Mouse (Mus musculus) hindbrain, postnatal 0 days (tissue): Measurements from ENCODE around the gene Gm8660. TPM values are rescaled to one million over a fixed set of nuclear protein-coding genes. Genes with fewer than 3 reads are reported as not detected.
"Not testable (repeated sequence)": the region's sequence is repeated elsewhere in the genome, so short reads cannot be mapped to it uniquely, and the experiment has no call there.

Experiments
- ATAC-seq: fragments of 200-750 bp; cut with Nextera tagmentation; 2 replicates; pipeline ENCODE4 v1.8.0; 2017; ENCODE audit warnings: mild to moderate bottlenecking, moderate TSS enrichment, moderate library complexity
- DNase-seq: peaks from one replicate; pipeline ENCODE4 v3.0.0-alpha.2; 2015; ENCODE audit warnings: low spot score
- H3K27ac ChIP-seq: fragments of 300-500 bp; sonication (generic); 2 replicates; pipeline ENCODE4 v1.5.1; 2014; ENCODE audit warnings: mild to moderate bottlenecking
- H3K27me3 ChIP-seq: fragments of 300-500 bp; sonication (generic); 2 replicates; pipeline ENCODE4 v1.6.1; 2014; ENCODE audit warnings: low read length, mixed read lengths; ENCODE audit not compliant: insufficient read depth
- H3K36me3 ChIP-seq: fragments of 300-500 bp; sonication (generic); 2 replicates; pipeline ENCODE4 v1.6.1; 2014; ENCODE audit warnings: low read length, mixed read lengths; ENCODE audit not compliant: insufficient read depth
- H3K4me1 ChIP-seq: fragments of 300-500 bp; sonication (generic); 2 replicates; pipeline ENCODE4 v1.6.1; 2014; ENCODE audit warnings: antibody characterized with exemption, low read length, mixed read lengths; ENCODE audit not compliant: insufficient read depth
- H3K4me2 ChIP-seq: fragments of 300-500 bp; sonication (generic); 2 replicates; pipeline ENCODE4 v1.6.1; 2014; ENCODE audit warnings: low read depth, mild to moderate bottlenecking, low read length, moderate library complexity, mixed read lengths
- H3K4me3 ChIP-seq: fragments of 300-500 bp; sonication (generic); 2 replicates; pipeline ENCODE4 v1.5.1; 2014; ENCODE audit warnings: low read length
- H3K9ac ChIP-seq: fragments of 300-500 bp; sonication (generic); replicated peaks from 2 replicates; pipeline ENCODE4 v1.6.1; 2014; ENCODE audit warnings: mild to moderate bottlenecking, low read length, moderate library complexity, mixed read lengths
- H3K9me3 ChIP-seq: fragments of 300-500 bp; sonication (generic); 2 replicates; pipeline ENCODE4 v1.6.1; 2016; ENCODE audit warnings: low read length, mixed read lengths
- WGBS: fragments of 180-500 bp; shearing (Covaris S2); extraction: QIAGEN DNeasy Blood & Tissue Kit; methylation state at CpG from one replicate; pipeline ENCODE4 v1.1.7; 2014; 5-methylcytosine and 5-hydroxymethylcytosine counted together
- polyA plus RNA-seq: library from polyadenylated mRNA; unstranded; fragments of >200 nt; fragmentation: Nextera tagmentation; extraction: Ambion mirVana; gene quantifications from 2 replicates; pipeline ENCODE4 v1.2.1, GENCODE M21; 2015
- total RNA-seq: library from RNA; depleted of rRNA; stranded (reverse); fragments of >200 nt; gene quantifications from 2 replicates; pipeline ENCODE4 v1.2.3, GENCODE M21; 2014; rRNA removed

The Gm8660 gene
- total RNA-seq (not detected in 2 replicates), polyA plus RNA-seq (not detected in 2 replicates)

DNA sequence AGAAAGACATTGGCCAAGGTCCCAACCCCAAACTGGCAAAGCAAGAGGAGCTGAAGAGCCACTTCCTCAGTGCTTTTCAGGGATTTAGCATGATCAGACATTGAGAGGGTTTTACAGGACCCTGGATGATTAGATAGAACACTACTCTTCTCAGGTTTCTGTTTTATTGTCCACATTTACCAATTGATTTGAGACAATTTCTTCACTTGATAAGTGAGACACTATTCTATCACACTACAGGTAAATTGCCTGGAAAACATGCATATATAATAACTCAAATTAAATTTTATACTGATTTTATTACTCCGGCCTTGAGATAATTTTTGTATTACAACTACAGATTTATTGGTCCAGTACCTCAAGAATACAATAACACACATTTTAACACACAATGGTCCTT, at the start of gene Gm8660:
Gene Gm8660 (minus strand): TSS at position 101 of the 400 bp plus-strand sequence.
- not testable (repeated sequence) for H3K27me3 ChIP-seq, H3K9ac ChIP-seq, H3K36me3 ChIP-seq, H3K4me3 ChIP-seq, H3K4me1 ChIP-seq, H3K4me2 ChIP-seq, DNase-seq, H3K27ac ChIP-seq, ATAC-seq, H3K9me3 ChIP-seq
- WGBS: no CpG with 5 or more reads among the region's 1 CpGs

DNA sequence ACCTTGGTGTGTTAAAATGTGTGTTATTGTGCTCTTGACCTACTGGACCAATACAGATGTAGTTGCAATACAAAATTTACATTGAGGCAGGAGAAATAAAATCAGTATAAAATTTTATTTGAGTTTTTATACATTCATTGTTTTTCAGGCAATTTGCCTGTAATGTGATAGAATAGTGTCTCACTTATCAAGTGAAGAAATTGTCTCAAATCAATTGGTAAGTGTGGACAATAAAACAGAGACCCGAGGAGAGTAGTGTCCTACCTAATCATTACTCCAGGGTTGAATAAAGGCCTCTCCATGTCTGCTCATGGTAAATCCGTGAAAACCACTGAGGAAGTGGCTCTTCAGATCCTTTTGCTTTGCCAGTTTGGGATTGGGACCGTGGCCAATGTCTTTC, 42.4 kb upstream of the Gm8660 start, which contains the start of gene Vmn1r148:
Gene Vmn1r148 (plus strand): TSS at position 301 of the 400 bp plus-strand sequence.
- ATAC-seq, H3K9me3 ChIP-seq, H3K4me3 ChIP-seq, H3K4me2 ChIP-seq, H3K36me3 ChIP-seq, H3K27ac ChIP-seq, H3K4me1 ChIP-seq, H3K27me3 ChIP-seq, DNase-seq, H3K9ac ChIP-seq: not testable (repeated sequence)
- no CpG with 5 or more reads among the region's 3 CpGs for WGBS

DNA sequence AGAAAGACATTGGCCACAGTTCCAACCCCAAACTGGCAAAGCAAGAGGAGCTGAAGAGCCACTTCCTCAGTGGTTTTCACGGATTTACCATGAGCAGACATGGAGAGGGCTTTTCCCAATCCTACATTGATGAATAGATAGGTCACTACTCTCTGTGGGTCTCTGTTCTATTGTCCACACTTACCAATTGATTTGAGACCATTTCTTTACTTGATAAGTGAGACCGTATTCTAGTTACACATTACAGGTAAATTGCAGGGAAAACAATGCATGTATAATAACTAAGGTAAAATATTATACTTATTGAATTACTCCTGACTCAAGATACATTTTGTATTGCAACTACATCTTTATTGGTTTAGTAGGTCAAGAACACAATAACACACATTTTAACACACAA, 41.2 kb downstream of the Gm8660 start, which contains the start of gene Gm4187:
Gene Gm4187 (minus strand): TSS at position 101 of the 400 bp plus-strand sequence.
- not testable (repeated sequence) for H3K27me3 ChIP-seq, H3K9me3 ChIP-seq, H3K36me3 ChIP-seq, H3K27ac ChIP-seq, H3K9ac ChIP-seq, DNase-seq, H3K4me2 ChIP-seq, H3K4me3 ChIP-seq, H3K4me1 ChIP-seq, ATAC-seq
- no CpG with 5 or more reads among the region's 2 CpGs for WGBS

Other genes with a start within 250 kb of the Gm8660 start
- gene Gm10666, start 236.3 kb downstream of the Gm8660 start, total RNA-seq: not detected in 2 replicates
- not detected in 2 replicates for gene Gm10666, start 236.3 kb downstream of the Gm8660 start, polyA plus RNA-seq
- gene Vmn1r142, start 207.0 kb downstream of the Gm8660 start, total RNA-seq: not detected in 2 replicates
- gene Vmn1r142, start 207.0 kb downstream of the Gm8660 start, polyA plus RNA-seq: not detected in 2 replicates
- gene Vmn1r143, start 181.7 kb downstream of the Gm8660 start, total RNA-seq: not detected in 2 replicates
- not detected in 2 replicates for gene Vmn1r143, start 181.7 kb downstream of the Gm8660 start, polyA plus RNA-seq
- not detected in 2 replicates for gene Gm8653, start 169.8 kb downstream of the Gm8660 start, total RNA-seq
- gene Gm8653, start 169.8 kb downstream of the Gm8660 start, polyA plus RNA-seq: not detected in 2 replicates
- not detected in 2 replicates for gene Gm8453, start 141.6 kb downstream of the Gm8660 start, total RNA-seq
- not detected in 2 replicates for gene Gm8453, start 141.6 kb downstream of the Gm8660 start, polyA plus RNA-seq
- gene Gm4187, start 41.3 kb downstream of the Gm8660 start, total RNA-seq: not detected in 2 replicates
- gene Gm4187, start 41.3 kb downstream of the Gm8660 start, polyA plus RNA-seq: not detected in 2 replicates
- gene Vmn1r148, start 42.5 kb upstream of the Gm8660 start, total RNA-seq: not detected in 2 replicates
- gene Vmn1r148, start 42.5 kb upstream of the Gm8660 start, polyA plus RNA-seq: not detected in 2 replicates
- not detected in 2 replicates for gene Vmn1r149, start 67.2 kb upstream of the Gm8660 start, total RNA-seq
- gene Vmn1r149, start 67.2 kb upstream of the Gm8660 start, polyA plus RNA-seq: not detected in 2 replicates
- not detected in 2 replicates for gene Gm10665, start 93.0 kb upstream of the Gm8660 start, total RNA-seq
- not detected in 2 replicates for gene Gm10665, start 93.0 kb upstream of the Gm8660 start, polyA plus RNA-seq
- not detected in 2 replicates for gene Vmn1r151, start 128.6 kb upstream of the Gm8660 start, total RNA-seq
- gene Vmn1r151, start 128.6 kb upstream of the Gm8660 start, polyA plus RNA-seq: not detected in 2 replicates
- gene Vmn1r152, start 151.9 kb upstream of the Gm8660 start, total RNA-seq: not detected in 2 replicates
- gene Vmn1r152, start 151.9 kb upstream of the Gm8660 start, polyA plus RNA-seq: not detected in 2 replicates
- not detected in 2 replicates for gene Gm8677, start 163.8 kb upstream of the Gm8660 start, total RNA-seq
- not detected in 2 replicates for gene Gm8677, start 163.8 kb upstream of the Gm8660 start, polyA plus RNA-seq
- gene Gm4201, start 194.3 kb upstream of the Gm8660 start, total RNA-seq: not detected in 2 replicates
- gene Gm4201, start 194.3 kb upstream of the Gm8660 start, polyA plus RNA-seq: not detected in 2 replicates
- gene Gm4565, start 217.1 kb upstream of the Gm8660 start, total RNA-seq: not detected in 2 replicates
- not detected in 2 replicates for gene Gm4565, start 217.1 kb upstream of the Gm8660 start, polyA plus RNA-seq